Mouse (Mus musculus): Measurements from ENCODE around the gene Srsf2. TPM values are rescaled to one million over a fixed set of nuclear protein-coding genes. Genes with fewer than 3 reads are reported as not detected.
"Not testable (repeated sequence)": the region's sequence is repeated elsewhere in the genome, so short reads cannot be mapped to it uniquely, and the experiment has no call there.

The Srsf2 gene
- polyA plus RNA-seq (2012): 109 and 111 TPM in 2 replicates

DNA sequence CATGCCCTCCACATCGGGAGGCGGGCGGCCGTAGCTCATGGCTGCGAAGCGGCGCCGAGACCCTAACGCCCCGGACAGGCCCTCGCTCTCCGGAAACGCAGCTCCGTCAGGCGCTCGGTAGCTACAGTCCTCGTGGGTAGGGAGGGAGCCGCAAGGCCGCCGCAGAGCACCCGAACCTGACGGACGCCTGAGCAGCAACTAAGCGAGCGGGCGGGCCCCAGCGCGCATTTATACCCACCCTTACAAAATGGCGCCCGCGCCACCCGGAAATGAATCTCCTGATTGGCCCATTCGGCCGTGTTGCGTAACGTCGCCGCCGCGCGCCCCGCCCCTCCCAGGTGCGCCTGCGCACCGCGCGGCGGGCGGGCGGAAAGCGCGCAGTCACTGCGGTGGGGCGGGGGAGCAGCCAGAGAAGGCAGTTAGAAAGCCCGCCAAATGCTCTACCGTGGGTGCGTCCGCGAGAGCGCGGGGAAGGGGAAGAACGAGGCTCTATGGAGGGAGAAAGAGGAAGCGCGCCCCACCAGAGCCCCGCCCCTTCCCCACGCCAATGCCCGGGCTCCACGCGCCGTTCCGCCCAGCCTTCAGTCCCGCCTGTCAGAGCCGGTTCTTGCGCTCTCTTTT lies at the start of gene Srsf2:
Gene Srsf2 (minus strand): TSS at position 204 of the 621 bp plus-strand sequence.
- H3K9me3 ChIP-seq (ENCODE audit: control insufficient read depth, low read length): no peaks in the 10 kb centered on the region
- H3K36me3 ChIP-seq (ENCODE audit: control insufficient read depth): peaks cover 48% of the 10 kb centered on the region
- H3K27me3 ChIP-seq (ENCODE audit: control insufficient read depth): no peaks in the 10 kb centered on the region
- H3K4me1 ChIP-seq (ENCODE audit: control insufficient read depth): peaks cover 49% of the 10 kb centered on the region
- H3K4me3 ChIP-seq (replicated peaks): peak within 1 kb of the TSS; percentile 79
- TF ChIP-seq TAL1 (IDR thresholded peaks at IDR 0.05; ENCODE audit: low read length) (no peak), GATA1 (IDR thresholded peaks at IDR 0.05; ENCODE audit: low read length) (no peak)

DNA sequence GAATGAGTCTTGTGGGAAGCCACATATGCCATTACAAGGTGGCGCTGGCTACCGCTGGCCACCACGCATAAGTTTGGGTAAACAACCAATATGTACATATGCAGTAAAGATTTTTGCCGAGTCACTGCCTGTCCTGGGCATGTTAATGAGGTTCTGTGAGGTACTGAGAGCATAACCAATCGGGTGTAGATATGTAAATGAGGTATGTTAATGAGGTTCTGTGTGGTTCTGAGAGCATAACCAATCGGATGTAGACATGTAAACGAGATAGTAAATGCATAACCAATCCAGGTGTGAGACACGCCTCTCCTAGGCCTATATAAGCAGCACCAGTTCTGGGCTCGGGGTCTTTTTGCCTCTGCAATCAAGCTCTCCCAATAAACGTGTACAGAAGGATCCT lies 49.7 kb upstream of the Srsf2 start:
- not testable (repeated sequence) for H3K4me1 ChIP-seq (ENCODE audit: control insufficient read depth); H3K4me3 ChIP-seq (replicated peaks); H3K36me3 ChIP-seq (ENCODE audit: control insufficient read depth); H3K9me3 ChIP-seq (ENCODE audit: control insufficient read depth, low read length)
- peaks cover 28% of the 10 kb centered on the region for H3K27me3 ChIP-seq (ENCODE audit: control insufficient read depth)

DNA sequence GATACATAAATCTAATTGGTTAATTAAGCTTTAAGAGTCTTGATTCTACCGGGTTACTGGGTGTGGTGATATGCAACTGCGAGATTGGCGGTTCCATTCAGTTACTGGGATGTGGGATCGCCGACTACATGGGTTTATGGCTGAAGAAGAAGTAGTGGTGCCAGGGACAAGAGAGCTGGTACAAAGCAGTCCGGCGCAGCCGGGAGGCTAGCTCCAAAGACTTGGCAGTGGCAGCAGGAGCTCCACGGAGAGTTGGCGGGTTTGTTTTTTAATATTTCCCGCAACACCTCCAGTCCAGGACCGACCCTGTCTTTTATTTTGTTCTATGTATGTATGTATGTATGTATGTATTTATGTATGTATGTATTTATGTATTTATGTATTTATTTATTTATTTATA lies 46.4 kb upstream of the Srsf2 start:
- H3K27me3 ChIP-seq (ENCODE audit: control insufficient read depth): peaks cover 9% of the 10 kb centered on the region
- no peaks in the 10 kb centered on the region for H3K4me1 ChIP-seq (ENCODE audit: control insufficient read depth)
- no peak overlapping the region for H3K4me3 ChIP-seq (replicated peaks)
- no peaks in the 10 kb centered on the region for H3K36me3 ChIP-seq (ENCODE audit: control insufficient read depth)
- H3K9me3 ChIP-seq (ENCODE audit: control insufficient read depth, low read length): peaks cover 4% of the 10 kb centered on the region
- no peak for TF ChIP-seq TAL1 (IDR thresholded peaks at IDR 0.05; ENCODE audit: low read length)
- no peak for TF ChIP-seq GATA1 (IDR thresholded peaks at IDR 0.05; ENCODE audit: low read length)

DNA sequence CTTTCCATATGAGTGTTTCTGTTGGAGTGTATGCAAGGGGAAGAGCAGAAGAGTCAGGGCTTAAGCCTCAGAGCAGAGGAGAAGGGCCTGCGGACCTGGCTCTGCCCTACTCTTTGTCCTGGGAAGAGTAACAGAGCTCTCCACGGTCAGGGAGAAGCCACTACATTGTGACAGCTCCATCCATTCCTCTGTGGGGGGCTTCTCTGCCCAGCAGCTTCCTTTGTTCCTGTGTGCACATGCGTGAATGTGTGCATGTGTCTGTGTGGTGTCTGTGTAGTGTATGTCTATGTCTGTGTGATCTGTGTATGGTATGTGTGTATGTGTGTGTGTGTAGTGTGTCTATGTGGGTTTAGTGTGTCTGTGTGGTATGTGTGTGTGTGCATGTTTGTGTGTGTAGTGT lies 42.5 kb upstream of the Srsf2 start:
- Histone ChIP-seq H3K4me1 (ENCODE audit: control insufficient read depth) (no peaks in the 10 kb centered on the region), H3K36me3 (ENCODE audit: control insufficient read depth) (no peaks in the 10 kb centered on the region), H3K27me3 (ENCODE audit: control insufficient read depth) (peaks cover 12% of the 10 kb centered on the region), H3K9me3 (ENCODE audit: control insufficient read depth, low read length) (no peaks in the 10 kb centered on the region), H3K4me3 (replicated peaks) (no peak overlapping the region)
- TF ChIP-seq GATA1 (IDR thresholded peaks at IDR 0.05; ENCODE audit: low read length) (no peak), TAL1 (IDR thresholded peaks at IDR 0.05; ENCODE audit: low read length) (no peak)

DNA sequence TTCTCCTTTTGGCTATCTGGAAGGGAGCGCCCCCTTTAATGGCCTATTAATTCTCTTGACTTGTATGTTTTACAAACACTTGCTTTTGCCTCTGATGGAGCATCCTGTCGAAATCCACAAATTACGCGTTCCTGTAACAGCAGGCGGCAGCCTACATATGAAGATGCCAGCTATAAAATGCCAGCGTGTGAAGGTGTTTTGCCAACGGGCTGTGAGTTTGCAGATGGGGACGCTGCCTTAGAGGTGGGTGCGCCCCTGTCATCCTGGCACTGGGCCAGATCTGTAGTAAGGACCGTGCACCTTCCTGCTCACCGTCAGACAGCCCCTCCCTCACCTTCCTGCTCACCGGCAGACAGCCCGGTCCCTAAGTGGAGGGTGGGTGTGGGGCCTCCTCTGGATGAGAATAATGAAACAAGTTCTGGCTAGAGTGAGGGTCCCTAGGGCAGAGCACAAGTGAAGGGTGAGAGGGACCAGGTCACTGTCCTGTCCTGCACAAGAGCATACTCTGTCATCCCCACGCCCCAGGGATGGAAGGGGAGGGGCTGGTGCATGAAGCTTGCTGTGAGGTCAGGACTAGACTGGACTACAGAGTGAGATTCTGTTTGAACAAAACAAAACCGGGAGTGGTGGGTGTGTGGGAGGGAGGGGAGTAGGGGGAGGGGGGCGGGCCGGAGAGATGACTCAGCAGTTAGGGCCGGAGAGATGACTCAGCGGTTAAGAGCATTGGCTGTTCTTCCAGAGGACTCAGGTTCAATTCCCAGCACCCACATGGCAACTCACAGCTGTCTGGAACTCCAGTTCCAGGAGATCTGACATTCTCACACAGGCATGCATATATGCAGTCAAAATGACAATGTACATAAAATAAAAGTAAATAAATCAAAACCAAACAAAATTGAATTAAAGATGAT lies 40.9 kb upstream of the Srsf2 start:
- no peak overlapping the region for H3K4me3 ChIP-seq (replicated peaks)
- no peaks in the 10 kb centered on the region for H3K9me3 ChIP-seq (ENCODE audit: control insufficient read depth, low read length)
- no peaks in the 10 kb centered on the region for H3K36me3 ChIP-seq (ENCODE audit: control insufficient read depth)
- H3K4me1 ChIP-seq (ENCODE audit: control insufficient read depth): no peaks in the 10 kb centered on the region
- peaks cover 12% of the 10 kb centered on the region for H3K27me3 ChIP-seq (ENCODE audit: control insufficient read depth)
- TF ChIP-seq GATA1 (IDR thresholded peaks at IDR 0.05; ENCODE audit: low read length) (no peak), TAL1 (IDR thresholded peaks at IDR 0.05; ENCODE audit: low read length) (no peak)

DNA sequence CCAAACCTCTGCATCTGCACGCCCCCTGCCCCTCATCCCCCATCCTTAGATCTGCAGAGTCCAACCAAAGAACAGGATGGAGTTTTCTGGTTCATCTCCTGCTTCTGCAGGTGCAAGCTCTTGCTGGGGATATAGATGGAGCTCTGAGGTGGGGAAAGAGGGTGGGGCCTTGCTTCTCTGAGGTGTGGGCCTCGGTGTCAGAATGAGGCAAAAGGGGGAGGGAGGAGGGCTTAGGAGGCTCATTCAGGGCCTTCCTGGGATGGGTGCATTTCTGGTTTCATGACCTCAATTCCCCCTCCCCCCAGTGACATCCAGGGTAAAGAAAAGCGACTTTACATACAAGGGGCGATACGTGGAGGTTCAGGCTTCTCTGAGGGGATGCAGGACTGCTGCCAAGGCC lies 34.2 kb upstream of the Srsf2 start:
- no peaks in the 10 kb centered on the region for H3K9me3 ChIP-seq (ENCODE audit: control insufficient read depth, low read length)
- no peak overlapping the region for H3K4me3 ChIP-seq (replicated peaks)
- H3K36me3 ChIP-seq (ENCODE audit: control insufficient read depth): no peaks in the 10 kb centered on the region
- TF ChIP-seq GATA1 (IDR thresholded peaks at IDR 0.05; ENCODE audit: low read length) (no peak), TAL1 (IDR thresholded peaks at IDR 0.05; ENCODE audit: low read length) (no peak)
- H3K27me3 ChIP-seq (ENCODE audit: control insufficient read depth): peaks cover 17% of the 10 kb centered on the region
- H3K4me1 ChIP-seq (ENCODE audit: control insufficient read depth): no peaks in the 10 kb centered on the region

DNA sequence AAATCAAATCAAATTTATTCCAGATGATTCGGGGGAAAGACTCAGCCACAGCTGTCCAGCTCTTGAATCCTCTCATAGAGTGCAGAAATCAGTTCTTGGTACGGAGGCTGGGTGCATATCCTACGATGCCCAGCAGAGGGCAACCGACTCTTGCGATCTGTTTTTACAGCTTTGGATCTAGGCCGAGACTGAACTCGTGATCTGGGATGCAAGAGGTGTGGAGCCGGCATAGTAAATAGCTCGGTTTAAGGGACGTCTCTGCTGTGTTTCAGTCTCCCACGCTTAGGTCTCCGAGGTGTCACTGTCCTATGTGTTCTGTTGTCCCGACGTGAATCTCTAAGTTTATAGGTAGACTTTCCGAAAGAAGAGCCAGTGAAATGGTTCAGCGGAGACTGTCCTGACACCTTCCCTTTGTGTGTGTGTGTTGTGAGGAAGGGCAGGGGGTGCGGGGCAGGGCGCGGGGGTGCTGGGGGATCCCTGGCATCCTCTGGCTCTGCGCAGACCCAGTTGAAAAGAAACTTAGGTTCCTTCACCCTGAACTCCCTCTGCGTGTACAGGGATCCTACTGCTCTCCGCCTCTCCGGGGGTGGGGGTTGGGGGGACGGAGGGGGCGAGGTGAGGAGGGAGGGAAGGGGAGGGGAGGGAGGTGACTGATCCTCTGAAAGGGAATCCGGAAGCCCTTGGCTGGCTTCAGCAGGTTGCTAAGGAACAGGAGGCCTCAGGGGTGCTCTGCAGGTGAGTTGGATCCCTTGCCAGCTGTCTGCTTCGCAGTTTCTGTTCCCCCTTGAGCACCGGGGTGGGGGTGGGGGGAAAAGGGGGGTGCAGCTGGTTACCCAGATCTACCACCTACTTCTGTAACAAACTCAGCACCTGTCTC lies 32.6 kb upstream of the Srsf2 start:
- no peaks in the 10 kb centered on the region for H3K9me3 ChIP-seq (ENCODE audit: control insufficient read depth, low read length)
- TF ChIP-seq TAL1 (IDR thresholded peaks at IDR 0.05; ENCODE audit: low read length) (no peak), GATA1 (IDR thresholded peaks at IDR 0.05; ENCODE audit: low read length) (no peak)
- H3K4me3 ChIP-seq (replicated peaks): no peak overlapping the region
- H3K4me1 ChIP-seq (ENCODE audit: control insufficient read depth): no peaks in the 10 kb centered on the region
- peaks cover 14% of the 10 kb centered on the region for H3K27me3 ChIP-seq (ENCODE audit: control insufficient read depth)
- no peaks in the 10 kb centered on the region for H3K36me3 ChIP-seq (ENCODE audit: control insufficient read depth)

DNA sequence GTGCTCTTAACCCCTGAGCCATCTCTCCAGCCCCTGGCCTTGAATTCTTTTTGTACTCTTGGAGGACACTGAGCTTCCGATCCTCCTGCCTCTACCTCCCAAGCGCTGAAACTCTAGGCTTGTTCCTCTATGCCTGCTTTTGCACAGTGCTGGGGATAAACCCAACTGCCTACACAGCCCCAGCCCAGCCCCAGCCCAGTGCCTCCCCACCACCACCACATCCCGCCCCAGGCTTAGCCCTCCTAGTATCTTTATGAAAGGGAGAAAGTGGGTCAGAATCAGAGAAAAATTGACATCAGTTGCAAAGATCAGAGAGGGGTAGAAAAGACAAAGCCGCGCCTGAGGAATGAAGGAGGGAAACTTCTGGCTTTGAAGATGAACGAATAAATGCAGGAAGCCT lies 31.2 kb upstream of the Srsf2 start:
- Histone ChIP-seq H3K27me3 (ENCODE audit: control insufficient read depth) (peaks cover 13% of the 10 kb centered on the region), H3K4me1 (ENCODE audit: control insufficient read depth) (no peaks in the 10 kb centered on the region), H3K4me3 (replicated peaks) (no peak overlapping the region), H3K9me3 (ENCODE audit: control insufficient read depth, low read length) (no peaks in the 10 kb centered on the region), H3K36me3 (ENCODE audit: control insufficient read depth) (no peaks in the 10 kb centered on the region)
- TF ChIP-seq GATA1 (IDR thresholded peaks at IDR 0.05; ENCODE audit: low read length) (no peak), TAL1 (IDR thresholded peaks at IDR 0.05; ENCODE audit: low read length) (no peak)

DNA sequence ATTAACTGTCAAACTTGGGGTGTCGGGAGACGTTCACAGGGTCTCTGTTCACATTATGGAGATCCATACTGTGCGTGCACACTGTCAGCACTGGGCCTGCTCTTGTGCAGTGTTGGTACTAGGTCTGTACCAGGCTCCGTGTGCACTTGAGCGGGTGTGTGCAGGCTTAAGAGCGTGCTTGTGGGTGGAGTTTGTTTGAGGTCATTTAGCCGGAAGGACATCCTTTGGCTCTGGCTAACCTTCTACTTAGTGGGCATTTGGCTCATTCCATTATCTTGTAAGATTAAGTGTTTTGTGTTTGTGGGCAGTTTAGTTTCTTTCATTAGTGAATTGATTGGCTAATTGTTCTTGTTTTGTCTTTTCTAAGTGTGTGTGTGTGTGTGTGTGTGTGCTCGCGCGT lies 29.6 kb upstream of the Srsf2 start:
- H3K4me3 ChIP-seq (replicated peaks): no peak overlapping the region
- H3K36me3 ChIP-seq (ENCODE audit: control insufficient read depth): no peaks in the 10 kb centered on the region
- H3K27me3 ChIP-seq (ENCODE audit: control insufficient read depth): peaks cover 13% of the 10 kb centered on the region
- H3K4me1 ChIP-seq (ENCODE audit: control insufficient read depth): no peaks in the 10 kb centered on the region
- TF ChIP-seq TAL1 (IDR thresholded peaks at IDR 0.05; ENCODE audit: low read length) (no peak), GATA1 (IDR thresholded peaks at IDR 0.05; ENCODE audit: low read length) (no peak)
- H3K9me3 ChIP-seq (ENCODE audit: control insufficient read depth, low read length): no peaks in the 10 kb centered on the region

Data from erythroblast, embryonic 14.5 days (primary cell).